Comparison of ENCODE assay signal across 25 mouse cellular contexts in genomic region chr5:36731901-36732652, GRCm38 (mm10). TPM values are rescaled to one million over a fixed set of nuclear protein-coding genes. Genes with fewer than 3 reads are reported as not detected.
DNase-seq lines count a peak whose midpoint lies in the region; ATAC-seq and TF ChIP-seq lines count a peak whose summit lies in the region.
"Had no signal": no experiment of that assay in that cellular context is flagged by ENCODE, and none has a peak within 500 bp of the region (broad histone marks: within the 10 kb centered on the region; RNA-seq: fewer than 3 reads in every experiment).

No protein-coding gene starts in this region.

- peak overlapping the region; percentile 29; the same call in 1 of the 2 replicates for H3K27ac ChIP-seq in heart, embryonic 12.5 days (ENCODE audit: poor library complexity, severe bottlenecking)
- peak overlapping the region; percentile 9; the same call in 1 of the 2 replicates for H3K27ac ChIP-seq in liver, postnatal 0 days (ENCODE audit: low read depth)
- no peak overlapping the region for H3K27ac ChIP-seq in limb, embryonic 10.5 days
- H3K27ac ChIP-seq: embryonic facial prominence, embryonic 13.5 days; forebrain, embryonic 10.5 days; hindbrain, embryonic 15.5 days; intestine, embryonic 15.5 days; limb, embryonic 12.5 days; midbrain, embryonic 10.5 days had no signal

- H3K4me2 ChIP-seq in heart, embryonic 12.5 days: no peak overlapping the region
- H3K4me2 ChIP-seq in liver, postnatal 0 days (ENCODE audit: low read depth, low read length): peak overlapping the region; percentile 33; the same call in 1 of the 2 replicates
- H3K4me2 ChIP-seq: embryonic facial prominence, embryonic 13.5 days; hindbrain, embryonic 15.5 days; intestine, embryonic 15.5 days; limb, embryonic 12.5 days; lung, embryonic 14.5 days had no signal

- 53% methylated on average over 7 of the region's 7 CpGs for WGBS in heart, embryonic 12.5 days
- WGBS in liver, postnatal 0 days (ENCODE audit: insufficient replicate concordance): 66% methylated on average over 7 of the region's 7 CpGs
- 73% methylated on average over 7 of the region's 7 CpGs for WGBS in limb, embryonic 10.5 days

- no peak for ATAC-seq in cerebellum, adult (ENCODE audit: insufficient number of reproducible peaks, low FRiP score, low TSS enrichment)
- ATAC-seq in heart, embryonic 12.5 days (ENCODE audit: insufficient number of reproducible peaks, low FRiP score): peak; percentile 59
- ATAC-seq in liver, postnatal 0 days: peak; percentile 26
- ATAC-seq: intestine, embryonic 15.5 days had no signal

- TF ChIP-seq EP300 in liver, postnatal 0 days (IDR thresholded peaks at IDR 0.05; ENCODE audit: low read depth): no peak; the same call in none of the 2 replicates

- TF ChIP-seq CTCF in liver, postnatal 0 days (IDR thresholded peaks at IDR 0.05; ENCODE audit: low read depth): no peak

- H3K4me1 ChIP-seq in heart, embryonic 12.5 days (replicated peaks): peaks cover 23% of the 10 kb centered on the region; the same call in 1 of the 2 replicates
- H3K4me1 ChIP-seq in liver, postnatal 0 days (ENCODE audit: insufficient read depth): peaks cover 56% of the 10 kb centered on the region
- H3K4me1 ChIP-seq in limb, embryonic 10.5 days: peaks cover 7% of the 10 kb centered on the region; the same call in 1 of the 2 replicates
- H3K4me1 ChIP-seq: embryonic facial prominence, embryonic 13.5 days; hindbrain, embryonic 15.5 days; midbrain, embryonic 10.5 days had no signal

- H3K36me3 ChIP-seq in heart, embryonic 12.5 days: no peaks in the 10 kb centered on the region
- no peaks in the 10 kb centered on the region for H3K36me3 ChIP-seq in liver, postnatal 0 days (replicated peaks; ENCODE audit: insufficient read depth, low read length)
- no peaks in the 10 kb centered on the region for H3K36me3 ChIP-seq in limb, embryonic 10.5 days
- H3K36me3 ChIP-seq: embryonic facial prominence, embryonic 13.5 days; forebrain, embryonic 10.5 days; G1E; hindbrain, embryonic 15.5 days; intestine, embryonic 15.5 days; limb, embryonic 12.5 days; midbrain, embryonic 10.5 days had no signal

- no peak overlapping the region for H3K4me3 ChIP-seq in heart, embryonic 12.5 days
- H3K4me3 ChIP-seq in liver, postnatal 0 days (ENCODE audit: low read depth, low read length): no peak overlapping the region
- no peak overlapping the region for H3K4me3 ChIP-seq in limb, embryonic 10.5 days
- H3K4me3 ChIP-seq: embryonic facial prominence, embryonic 13.5 days; forebrain, embryonic 10.5 days; hindbrain, embryonic 15.5 days; intestine, embryonic 15.5 days; limb, embryonic 12.5 days; midbrain, embryonic 10.5 days had no signal

- no peaks in the 10 kb centered on the region for H3K27me3 ChIP-seq in heart, embryonic 12.5 days (replicated peaks)
- no peaks in the 10 kb centered on the region for H3K27me3 ChIP-seq in liver, postnatal 0 days (ENCODE audit: insufficient read depth, low read length)
- no peaks in the 10 kb centered on the region for H3K27me3 ChIP-seq in limb, embryonic 10.5 days (ENCODE audit: low read depth, poor library complexity, severe bottlenecking)
- H3K27me3 ChIP-seq: embryonic facial prominence, embryonic 13.5 days; hindbrain, embryonic 15.5 days; intestine, embryonic 15.5 days; limb, embryonic 12.5 days had no signal

- no peaks in the 10 kb centered on the region for H3K9me3 ChIP-seq in heart, embryonic 12.5 days (replicated peaks)
- H3K9me3 ChIP-seq in liver, postnatal 0 days (ENCODE audit: low read length): no peaks in the 10 kb centered on the region
- H3K9me3 ChIP-seq in limb, embryonic 10.5 days (replicated peaks): no peaks in the 10 kb centered on the region
- H3K9me3 ChIP-seq: embryonic facial prominence, embryonic 13.5 days; forebrain, embryonic 10.5 days; G1E; hindbrain, embryonic 15.5 days; intestine, embryonic 15.5 days; limb, embryonic 12.5 days; midbrain, embryonic 10.5 days had no signal

- no peak overlapping the region for H3K9ac ChIP-seq in heart, embryonic 12.5 days
- 0 out of 2 replicates have a peak overlapping the region, but pooled peaks have one; percentile 26 for H3K9ac ChIP-seq in liver, postnatal 0 days (replicated peaks)
- H3K9ac ChIP-seq: embryonic facial prominence, embryonic 13.5 days; hindbrain, embryonic 15.5 days; intestine, embryonic 15.5 days; limb, embryonic 12.5 days; lung, embryonic 14.5 days had no signal

- peak; percentile 29 for DNase-seq in cerebellum, adult 11-12 months
- no peak for DNase-seq in heart, postnatal 25 days (ENCODE audit: low spot score)
- DNase-seq in liver: peak; percentile 85
- no peak for DNase-seq in liver, postnatal 0 days
- DNase-seq in right cerebral cortex, postnatal 14 days: no peak
- DNase-seq in limb, embryonic 10.5 days (ENCODE audit: low spot score): no peak
- DNase-seq: cerebellum, adult 9-10 months; gastrocnemius, postnatal 14 days; heart, postnatal 4 days; kidney, adult 9 months; kidney, postnatal 25 days; lung, embryonic 14.5 days; lung, postnatal 36 days; retina, postnatal 1 day; right cerebral cortex, postnatal 4 days; thymus, postnatal 4 days had no signal

- intact Hi-C loops in heart, postnatal 25 days (cut with DNase I): no loop called here

RNA-seq across cellular contexts. Expression of gene Bloc1s4, which starts 16.4 kb away (rescaled TPM):
- polyA plus RNA-seq in heart, embryonic 12.5 days (2016; fragmentation: Nextera tagmentation; extraction: Ambion mirVana): 21.0 and 21.3 TPM in 2 replicates
- 10 to 100 TPM; 12.9 to 13.0 TPM for total RNA-seq in heart, postnatal 25 days (2021)
- 14.6 and 17.9 TPM in 2 replicates for polyA plus RNA-seq in liver, postnatal 0 days (2015; fragmentation: Nextera tagmentation; extraction: Ambion mirVana)
- 23.7 and 25.5 TPM in 2 replicates for polyA plus RNA-seq in limb, embryonic 10.5 days (2016; fragmentation: Nextera tagmentation; extraction: Ambion mirVana)

RNA-seq across cellular contexts. Expression of gene D5Ertd579e, which starts 36.3 kb away (rescaled TPM):
- 35.1 and 37.2 TPM in 2 replicates for polyA plus RNA-seq in heart, embryonic 12.5 days (2016; fragmentation: Nextera tagmentation; extraction: Ambion mirVana)
- 10 to 100 TPM; 79.8 to 91.2 TPM for total RNA-seq in heart, postnatal 25 days (2021)
- polyA plus RNA-seq in liver, postnatal 0 days (2015; fragmentation: Nextera tagmentation; extraction: Ambion mirVana): 15.9 and 18.5 TPM in 2 replicates
- polyA plus RNA-seq in limb, embryonic 10.5 days (2016; fragmentation: Nextera tagmentation; extraction: Ambion mirVana): 22.5 and 25.1 TPM in 2 replicates

Comparison
In these comparisons a context has a peak if more than half of its experiments do, and no peak if none do; other contexts are left out.
1. DNase-seq: peak in cerebellum, adult 11-12 months (single experiment) and liver (single experiment); none in heart, postnatal 25 days (single experiment), liver, postnatal 0 days (single experiment), right cerebral cortex, postnatal 14 days (single experiment) and limb, embryonic 10.5 days (single experiment).